Mouse (Mus musculus) MEL (cell line): ENCODE results near the gene Fam122a.

Source experiments
- CHD2 ChIP-seq: IDR thresholded peaks from 2 replicates; pipeline ENCODE4 v1.6.1; 2011; ENCODE audit warnings: low read length, improper control_type of control experiment
- CTCF ChIP-seq, 3 experiments: IDR thresholded peaks in 2 of 3; conservative IDR thresholded peaks in 1 of 3; 2 replicates each; pipeline ENCODE4 v1.5.1; 2011 to 2012; ENCODE audit warnings: low read length in 3 of 3, low read depth in 2 of 3, mild to moderate bottlenecking in 2 of 3, improper control_type of control experiment in 1 of 3, inconsistent platforms in 1 of 3, mixed read lengths in 1 of 3, moderate library complexity in 1 of 3; ENCODE audit not compliant: control insufficient read depth in 1 of 3, insufficient read depth in 1 of 3, poor library complexity in 1 of 3, severe bottlenecking in 1 of 3
- EP300 ChIP-seq, 2 experiments: IDR thresholded peaks; 2 replicates each; pipeline ENCODE4 v1.6.1; 2011; ENCODE audit warnings: improper control_type of control experiment in 2 of 2, low read length in 2 of 2, low read depth in 1 of 2, mild to moderate bottlenecking in 1 of 2
- ETS1 ChIP-seq: IDR thresholded peaks from 2 replicates; pipeline ENCODE4 v1.6.1; 2012; ENCODE audit warnings: low read depth, mild to moderate bottlenecking, inconsistent platforms, low read length, improper control_type of control experiment, moderate library complexity
- GATA1 ChIP-seq: IDR thresholded peaks from 2 replicates; pipeline ENCODE4 v1.6.1; 2011; ENCODE audit warnings: low read depth, low read length, improper control_type of control experiment
- KAT2A ChIP-seq: conservative IDR thresholded peaks from 2 replicates; pipeline ENCODE4 v1.6.1; 2012; ENCODE audit warnings: low read depth, low read length, improper control_type of control experiment, inconsistent platforms
- MAFK ChIP-seq: IDR thresholded peaks from 2 replicates; pipeline ENCODE4 v1.6.1; 2011; ENCODE audit warnings: low read depth, mild to moderate bottlenecking, low read length, improper control_type of control experiment, borderline replicate concordance
- MEF2A ChIP-seq: IDR thresholded peaks from 2 replicates; pipeline ENCODE4 v1.6.1; 2014; ENCODE audit warnings: low read depth, mild to moderate bottlenecking, inconsistent platforms, low read length, improper control_type of control experiment; ENCODE audit not compliant: poor library complexity, insufficient replicate concordance, severe bottlenecking; ENCODE audit errors: extremely low read depth
- NELFE ChIP-seq: IDR thresholded peaks from 2 replicates; pipeline ENCODE4 v1.6.1; 2011; ENCODE audit warnings: low read depth, low read length, improper control_type of control experiment
- POLR2A ChIP-seq, 2 experiments: IDR thresholded peaks; 2 replicates each; pipeline ENCODE4 v1.6.1; 2011 to 2012; ENCODE audit warnings: low read length in 2 of 2, mild to moderate bottlenecking in 2 of 2, control low read depth in 1 of 2, improper control_type of control experiment in 1 of 2, low read depth in 1 of 2, moderate library complexity in 1 of 2; ENCODE audit not compliant: control insufficient read depth in 1 of 2, insufficient read depth in 1 of 2, poor library complexity in 1 of 2
- RCOR1 ChIP-seq: IDR thresholded peaks from 2 replicates; pipeline ENCODE4 v1.6.1; 2012; ENCODE audit warnings: low read depth, mild to moderate bottlenecking, inconsistent platforms, low read length, improper control_type of control experiment
- TAL1 ChIP-seq: IDR thresholded peaks from 2 replicates; pipeline ENCODE4 v1.6.1; 2012; ENCODE audit warnings: mild to moderate bottlenecking, inconsistent platforms, low read length, moderate library complexity, mixed read lengths
- TCF12 ChIP-seq: IDR thresholded peaks from 2 replicates; pipeline ENCODE4 v1.6.1; 2014; ENCODE audit warnings: low read depth, mild to moderate bottlenecking, inconsistent platforms, low read length, improper control_type of control experiment, moderate library complexity
- ZMIZ1 ChIP-seq: IDR thresholded peaks from 2 replicates; pipeline ENCODE4 v1.6.1; 2012; ENCODE audit warnings: low read depth, mild to moderate bottlenecking, inconsistent platforms, low read length, improper control_type of control experiment, moderate library complexity

GRCm38 (mm10) chr19:24476929-24477882, at the start of gene Fam122a:
- TF ChIP-seq RCOR1 (no peak), KAT2A (no peak; the same call in 1 of the 2 replicates), NELFE (peak; percentile 97), TAL1 (no peak), CTCF (IDR thresholded peaks at IDR 0.05 in 2 of 3, conservative IDR thresholded peaks at IDR 0.05 in 1 of 3; ENCODE audit: control insufficient read depth in 1 of 3, insufficient read depth in 1 of 3, low read depth in 2 of 3, low read length in 3 of 3, poor library complexity in 1 of 3, severe bottlenecking in 1 of 3) (peak in 1 of 3 experiments; percentile 21; a peak in 1 of 6 replicates), EP300 (IDR thresholded peaks at IDR 0.05; ENCODE audit: low read depth in 1 of 2, low read length in 2 of 2) (no peak; a peak in 1 of 4 replicates), CHD2 (no peak), GATA1 (peak; percentile 56), POLR2A (IDR thresholded peaks at IDR 0.05; ENCODE audit: control insufficient read depth in 1 of 2, insufficient read depth in 1 of 2, low read depth in 1 of 2, low read length in 2 of 2, poor library complexity in 1 of 2) (peak; percentile 85 to 87), MAFK (no peak), ZMIZ1 (peak; percentile 87), MEF2A (no peak), TCF12 (no peak), ETS1 (0 out of 2 replicates have a peak, but pooled peaks have one; percentile 26)
